Mouse (Mus musculus) intestine, embryonic 14.5 days (tissue): ENCODE data around the gene Cfap44. TPM values are rescaled to one million over a fixed set of nuclear protein-coding genes. Genes with fewer than 3 reads are reported as not detected.

Source experiments
- ATAC-seq: fragments of 200-750 bp; cut with Nextera tagmentation; replicated peaks from 2 replicates; pipeline ENCODE4 v1.8.0; 2017; ENCODE audit warnings: low read depth, moderate number of reproducible peaks, moderate TSS enrichment, moderate library complexity; ENCODE audit not compliant: low FRiP score, low TSS enrichment
- DNase-seq: peaks from one replicate; pipeline ENCODE4 v3.0.0-alpha.2; 2018; ENCODE audit warnings: low spot score
- H3K27ac ChIP-seq: fragments of 300-500 bp; sonication (generic); 2 replicates; pipeline ENCODE4 v1.5.1; 2014; ENCODE audit warnings: low read depth, mild to moderate bottlenecking, control low read depth
- H3K27me3 ChIP-seq: fragments of 300-500 bp; sonication (generic); replicated peaks from 2 replicates; pipeline ENCODE4 v1.6.1; 2014; ENCODE audit warnings: low read length, control low read depth; ENCODE audit not compliant: control insufficient read depth, insufficient read depth
- H3K36me3 ChIP-seq: fragments of 300-500 bp; sonication (generic); 2 replicates; pipeline ENCODE4 v1.6.1; 2014; ENCODE audit warnings: low read length, control low read depth; ENCODE audit not compliant: control insufficient read depth, insufficient read depth
- H3K4me1 ChIP-seq: fragments of 300-500 bp; sonication (generic); replicated peaks from 2 replicates; pipeline ENCODE4 v1.6.1; 2014; ENCODE audit warnings: low read length, control low read depth, mixed read lengths; ENCODE audit not compliant: control insufficient read depth, insufficient read depth
- H3K4me2 ChIP-seq: fragments of 300-500 bp; sonication (generic); 2 replicates; pipeline ENCODE4 v1.6.1; 2014; ENCODE audit warnings: low read length
- H3K4me3 ChIP-seq: fragments of 300-500 bp; sonication (generic); 2 replicates; pipeline ENCODE4 v1.5.1; 2014; ENCODE audit warnings: low read depth, low read length, control low read depth, mixed read lengths
- H3K9ac ChIP-seq: fragments of 300-500 bp; sonication (generic); 2 replicates; pipeline ENCODE4 v1.6.1; 2014; ENCODE audit warnings: mild to moderate bottlenecking, low read length
- H3K9me3 ChIP-seq: fragments of 300-500 bp; sonication (generic); 2 replicates; pipeline ENCODE4 v1.6.1; 2016; ENCODE audit warnings: low read length, control low read depth; ENCODE audit not compliant: control insufficient read depth
- WGBS: fragments of 180-500 bp; shearing (Covaris S2); extraction: QIAGEN DNeasy Blood & Tissue Kit; methylation state at CpG from one replicate; pipeline ENCODE4 v1.1.7; 2014; 5-methylcytosine and 5-hydroxymethylcytosine counted together
- polyA plus RNA-seq: library from polyadenylated mRNA; unstranded; fragments of >200 nt; fragmentation: Nextera tagmentation; extraction: Ambion mirVana; gene quantifications from 2 replicates; pipeline ENCODE4 v1.2.1, GENCODE M21; 2014

Gene Cfap44
- polyA plus RNA-seq, 1 experiment from 2014 or later, result 0.42 TPM

- no peak overlapping the region for H3K4me2 ChIP-seq
- peaks cover 1% of the 10 kb centered on the region for H3K36me3 ChIP-seq
- H3K27me3 ChIP-seq, result no peaks in the 10 kb centered on the region
- no peak for ATAC-seq
- 75% methylated on average over 1 of the region's 1 CpGs for WGBS
- no peak for DNase-seq
- peaks cover 14% of the 10 kb centered on the region for H3K4me1 ChIP-seq
- no peak overlapping the region for H3K4me3 ChIP-seq
- no peaks in the 10 kb centered on the region for H3K9me3 ChIP-seq
- no peak overlapping the region for H3K27ac ChIP-seq
- no peak overlapping the region for H3K9ac ChIP-seq
Measured at GRCm38 (mm10) chr16:44526044-44526443, 131.4 kb downstream of the Cfap44 start.

- H3K4me2 ChIP-seq, result no peak overlapping the region
- H3K4me1 ChIP-seq, result peaks cover 18% of the 10 kb centered on the region
- no peaks in the 10 kb centered on the region for H3K9me3 ChIP-seq
- WGBS, result 28% methylated on average over 12 of the region's 12 CpGs
- no peaks in the 10 kb centered on the region for H3K36me3 ChIP-seq
- DNase-seq (peak; percentile 51), ATAC-seq (no peak)
- H3K27me3 ChIP-seq, result no peaks in the 10 kb centered on the region
- H3K4me3 ChIP-seq, result no peak overlapping the region
- no peak overlapping the region for H3K9ac ChIP-seq
- H3K27ac ChIP-seq, result 0 out of 2 replicates have a peak overlapping the region, but pooled peaks have one; percentile 9
Measured at GRCm38 (mm10) chr16:44526689-44527088, 132.1 kb downstream of the Cfap44 start.

- 53% methylated on average over 11 of the region's 11 CpGs for WGBS
- Histone ChIP-seq H3K4me3 (no peak overlapping the region), H3K27ac (no peak overlapping the region), H3K27me3 (no peaks in the 10 kb centered on the region), H3K9me3 (0 out of 2 replicates have a peak, but pooled peaks cover 3% of the 10 kb centered on the region), H3K9ac (no peak overlapping the region), H3K4me1 (peaks cover 18% of the 10 kb centered on the region), H3K36me3 (no peaks in the 10 kb centered on the region), H3K4me2 (no peak overlapping the region)
- ATAC-seq, result no peak
- no peak for DNase-seq
Measured at GRCm38 (mm10) chr16:44527218-44527905, 132.8 kb downstream of the Cfap44 start.

- H3K27me3 ChIP-seq, result no peaks in the 10 kb centered on the region
- H3K9ac ChIP-seq, result no peak overlapping the region
- no peak for ATAC-seq
- 93% methylated on average over 7 of the region's 7 CpGs for WGBS
- 0 out of 2 replicates have a peak, but pooled peaks cover 4% of the 10 kb centered on the region for H3K36me3 ChIP-seq
- no peak overlapping the region for H3K4me2 ChIP-seq
- H3K4me1 ChIP-seq, result peaks cover 25% of the 10 kb centered on the region
- no peak overlapping the region for H3K27ac ChIP-seq
- H3K9me3 ChIP-seq, result 0 out of 2 replicates have a peak, but pooled peaks cover 5% of the 10 kb centered on the region
- no peak for DNase-seq
- H3K4me3 ChIP-seq, result no peak overlapping the region
Measured at GRCm38 (mm10) chr16:44528955-44529354, 134.4 kb downstream of the Cfap44 start.

- Histone ChIP-seq H3K9me3 (0 out of 2 replicates have a peak, but pooled peaks cover 5% of the 10 kb centered on the region), H3K27me3 (no peaks in the 10 kb centered on the region), H3K36me3 (0 out of 2 replicates have a peak, but pooled peaks cover 4% of the 10 kb centered on the region), H3K4me1 (peaks cover 25% of the 10 kb centered on the region), H3K9ac (no peak overlapping the region), H3K4me3 (no peak overlapping the region), H3K27ac (no peak overlapping the region), H3K4me2 (no peak overlapping the region)
- DNase-seq (no peak), ATAC-seq (no peak)
- 73% methylated on average over 8 of the region's 8 CpGs for WGBS
Measured at GRCm38 (mm10) chr16:44529691-44530090, 135.1 kb downstream of the Cfap44 start.

GRCm38 (mm10) chr16:44530191-44530590 lies 135.6 kb downstream of the Cfap44 start:
- H3K9me3 ChIP-seq, result 0 out of 2 replicates have a peak, but pooled peaks cover 5% of the 10 kb centered on the region
- H3K4me2 ChIP-seq, result peak overlapping the region; percentile 44
- WGBS, result 41% methylated on average over 9 of the region's 9 CpGs

GRCm38 (mm10) chr16:44530829-44531228 lies 136.2 kb downstream of the Cfap44 start:
- H3K4me3 ChIP-seq, result peak overlapping the region; percentile 6; the same call in 1 of the 2 replicates
- no peak for DNase-seq
- H3K9ac ChIP-seq, result no peak overlapping the region
- H3K27ac ChIP-seq, result peak overlapping the region; percentile 9; the same call in 1 of the 2 replicates
- H3K9me3 ChIP-seq, result 0 out of 2 replicates have a peak, but pooled peaks cover 5% of the 10 kb centered on the region
- peak overlapping the region; percentile 44 for H3K4me2 ChIP-seq
- H3K27me3 ChIP-seq, result no peaks in the 10 kb centered on the region
- H3K36me3 ChIP-seq, result 0 out of 2 replicates have a peak, but pooled peaks cover 4% of the 10 kb centered on the region
- WGBS, result 5% methylated on average over 7 of the region's 7 CpGs
- peak; percentile 70 for ATAC-seq
- H3K4me1 ChIP-seq, result peaks cover 25% of the 10 kb centered on the region

More at GRCm38 (mm10) chr16:44530191-44530590, 135.6 kb downstream of the Cfap44 start:
- H3K4me1 ChIP-seq, result peaks cover 25% of the 10 kb centered on the region
- ATAC-seq (no peak), DNase-seq (peak; percentile 53)
- H3K27ac ChIP-seq, result peak overlapping the region; percentile 9; the same call in 1 of the 2 replicates
- H3K36me3 ChIP-seq, result 0 out of 2 replicates have a peak, but pooled peaks cover 4% of the 10 kb centered on the region
- no peak overlapping the region for H3K9ac ChIP-seq
- H3K27me3 ChIP-seq, result no peaks in the 10 kb centered on the region
- H3K4me3 ChIP-seq, result no peak overlapping the region

- peak overlapping the region; percentile 44 for H3K4me2 ChIP-seq
- H3K9me3 ChIP-seq, result 0 out of 2 replicates have a peak, but pooled peaks cover 5% of the 10 kb centered on the region
- no peaks in the 10 kb centered on the region for H3K27me3 ChIP-seq
- 51% methylated on average over 12 of the region's 12 CpGs for WGBS
- peaks cover 25% of the 10 kb centered on the region for H3K4me1 ChIP-seq
- no peak overlapping the region for H3K9ac ChIP-seq
- DNase-seq, result no peak
- H3K4me3 ChIP-seq, result peak overlapping the region; percentile 6; the same call in 1 of the 2 replicates
- no peak for ATAC-seq
- 0 out of 2 replicates have a peak, but pooled peaks cover 4% of the 10 kb centered on the region for H3K36me3 ChIP-seq
- H3K27ac ChIP-seq, result peak overlapping the region; percentile 9; the same call in 1 of the 2 replicates
Measured at GRCm38 (mm10) chr16:44531239-44531797, 136.7 kb downstream of the Cfap44 start.
